Mouse (Mus musculus) liver (tissue): ENCODE data around the gene Rab7b.

Source experiments
- DNase-seq: peaks from one replicate; pipeline ENCODE4 v3.0.0-alpha.2; 2020; ENCODE audit warnings: mixed read lengths

Gene Rab7b

GRCm38 (mm10) chr1:131698770-131699169 is 10.3 kb downstream of the Rab7b start:
- no peak for DNase-seq

GRCm38 (mm10) chr1:131699642-131700041 is 11.1 kb downstream of the Rab7b start:
- no peak for DNase-seq

GRCm38 (mm10) chr1:131700447-131700846 is 12.0 kb downstream of the Rab7b start:
- DNase-seq = no peak

GRCm38 (mm10) chr1:131701391-131701790 is 12.9 kb downstream of the Rab7b start:
- DNase-seq = no peak

- DNase-seq = no peak
Measured at GRCm38 (mm10) chr1:131702094-131702766, 13.7 kb downstream of the Rab7b start.

GRCm38 (mm10) chr1:131703482-131703881 is 15.0 kb downstream of the Rab7b start:
- no peak for DNase-seq

GRCm38 (mm10) chr1:131708338-131708737 is 19.8 kb downstream of the Rab7b start:
- DNase-seq = peak; percentile 66

GRCm38 (mm10) chr1:131711518-131711917 is 23.0 kb downstream of the Rab7b start:
- no peak for DNase-seq

- DNase-seq = peak; percentile 75
Measured at GRCm38 (mm10) chr1:131712386-131712785, 23.9 kb downstream of the Rab7b start.

- DNase-seq = no peak
Measured at GRCm38 (mm10) chr1:131714388-131715337, 26.2 kb downstream of the Rab7b start.

- no peak for DNase-seq
Measured at GRCm38 (mm10) chr1:131718952-131719694, 30.6 kb downstream of the Rab7b start.

- no peak for DNase-seq
Measured at GRCm38 (mm10) chr1:131721989-131722388, 33.5 kb downstream of the Rab7b start.

GRCm38 (mm10) chr1:131723549-131723948 is 35.1 kb downstream of the Rab7b start:
- DNase-seq = no peak

- DNase-seq = no peak
Measured at GRCm38 (mm10) chr1:131726586-131726985, 38.1 kb downstream of the Rab7b start.

GRCm38 (mm10) chr1:131730639-131731437 is 42.3 kb downstream of the Rab7b start:
- DNase-seq = no peak

GRCm38 (mm10) chr1:131733474-131734180 is 45.1 kb downstream of the Rab7b start:
- no peak for DNase-seq

GRCm38 (mm10) chr1:131734657-131735273 is 46.3 kb downstream of the Rab7b start:
- DNase-seq = no peak

- DNase-seq = no peak
Measured at GRCm38 (mm10) chr1:131736494-131736893, 48.0 kb downstream of the Rab7b start.

GRCm38 (mm10) chr1:131737269-131737668 is 48.8 kb downstream of the Rab7b start:
- no peak for DNase-seq

- DNase-seq = no peak
Measured at GRCm38 (mm10) chr1:131738760-131739159, 50.3 kb downstream of the Rab7b start.

GRCm38 (mm10) chr1:131739481-131740160 is 51.1 kb downstream of the Rab7b start:
- DNase-seq = no peak
